Mouse (Mus musculus) adrenal gland, postnatal 25 days (tissue): Measurements from ENCODE around the gene Vmn2r72. TPM values are rescaled to one million over a fixed set of nuclear protein-coding genes. Genes with fewer than 3 reads are reported as not detected.

ENCODE experiments used
- DNase-seq: peaks from one replicate; pipeline ENCODE4 v3.0.0; 2021; ENCODE audit warnings: mixed read lengths
- long read RNA-seq: library from polyadenylated mRNA; stranded (forward); transcript quantifications from one replicate; pipeline ENCODE4 v2.0.0, GENCODE M21; 2021
- total RNA-seq: library from RNA; stranded (reverse); gene quantifications from 2 replicates; pipeline ENCODE4 v1.2.3, GENCODE M21; 2021

Vmn2r72 gene
- total RNA-seq: not detected in 2 replicates
- long read RNA-seq: 0 reads

- DNase-seq: no peak
Observed at GRCm38 (mm10) chr7:85754997-85755396, at the start of gene Vmn2r72. Gene Vmn2r72, minus strand, starts transcription at chr7:85755097.

Other genes with a start within 250 kb of the Vmn2r72 start
- not detected in 2 replicates for gene Vmn2r71, start 192.0 kb downstream of the Vmn2r72 start, total RNA-seq
- not detected in 2 replicates for gene Vmn2r70, start 185.9 kb downstream of the Vmn2r72 start, total RNA-seq
- gene Vmn2r73, start 121.2 kb upstream of the Vmn2r72 start, total RNA-seq: not detected in 2 replicates
- not detected in 2 replicates for gene Vmn2r74, start 206.5 kb upstream of the Vmn2r72 start, total RNA-seq